Mouse (Mus musculus): ENCODE data around the gene Zfp865.

The Zfp865 gene

GRCm38 (mm10) chr7:5080815-5081214, 60.6 kb downstream of the Zfp865 start:
- no peak for DNase-seq (ENCODE audit: low spot score)

GRCm38 (mm10) chr7:5081241-5081640, 61.1 kb downstream of the Zfp865 start:
- no peak for DNase-seq (ENCODE audit: low spot score)

GRCm38 (mm10) chr7:5081939-5082338, 61.8 kb downstream of the Zfp865 start:
- no peak for DNase-seq (ENCODE audit: low spot score)

DNA sequence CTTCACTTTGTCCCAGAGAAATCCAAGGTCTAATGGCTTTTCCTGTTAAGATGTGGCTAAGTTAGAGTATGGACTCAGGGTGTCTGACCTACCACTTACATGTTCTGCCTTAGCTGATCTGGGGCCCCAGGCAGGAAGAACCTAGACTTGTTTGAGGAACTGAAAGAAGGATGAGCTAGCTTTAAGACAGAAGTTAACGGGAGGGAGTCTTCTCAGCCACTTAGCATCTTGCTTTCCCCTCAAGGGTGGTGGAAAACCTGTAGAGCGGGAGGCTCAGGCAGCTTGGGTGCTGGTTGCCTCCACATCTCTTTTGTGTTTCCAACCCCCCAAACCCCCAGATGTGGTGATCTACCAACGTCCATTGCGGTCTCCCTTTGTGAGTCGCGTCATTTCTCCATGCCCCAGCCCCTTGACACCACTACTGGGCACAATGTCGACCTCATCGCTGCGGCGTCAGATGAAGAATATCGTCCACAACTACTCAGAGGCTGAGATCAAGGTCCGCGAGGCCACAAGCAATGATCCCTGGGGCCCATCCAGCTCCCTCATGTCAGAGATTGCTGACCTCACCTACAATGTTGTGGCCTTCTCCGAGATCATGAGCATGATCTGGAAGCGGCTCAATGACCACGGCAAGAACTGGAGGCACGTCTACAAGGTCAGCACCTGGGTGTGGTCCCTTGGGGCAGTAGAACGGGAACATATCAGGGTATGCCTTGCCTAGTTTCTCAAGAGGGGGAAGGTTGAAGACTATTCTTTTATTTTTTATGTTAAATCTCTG, 63.3 kb downstream of the Zfp865 start:
- no peak for DNase-seq (ENCODE audit: low spot score)

DNA sequence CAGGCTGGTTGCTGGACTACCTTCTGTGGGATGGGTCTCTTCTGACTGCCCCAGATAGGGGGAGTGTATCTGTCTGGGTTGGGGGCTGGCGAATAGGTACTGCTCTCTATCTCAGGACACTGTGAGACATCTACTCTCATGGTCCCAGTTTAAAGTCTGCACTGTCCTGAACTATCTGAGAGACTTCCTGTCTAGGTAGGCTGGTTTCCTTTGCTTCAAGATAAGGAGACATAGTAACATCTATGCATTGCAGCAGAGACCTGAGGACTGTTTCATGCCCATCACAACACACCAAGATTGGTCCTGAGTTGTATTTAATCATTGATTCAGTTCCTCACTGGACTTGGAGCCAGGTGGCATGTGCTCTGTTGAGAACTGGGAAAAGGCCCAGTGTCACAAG, 65.3 kb downstream of the Zfp865 start:
- DNase-seq (ENCODE audit: low spot score): no peak

Measured in yolk sac, embryonic 10.5 days (tissue).